Mouse (Mus musculus): ENCODE measurements around the gene Nme8.

DNA sequence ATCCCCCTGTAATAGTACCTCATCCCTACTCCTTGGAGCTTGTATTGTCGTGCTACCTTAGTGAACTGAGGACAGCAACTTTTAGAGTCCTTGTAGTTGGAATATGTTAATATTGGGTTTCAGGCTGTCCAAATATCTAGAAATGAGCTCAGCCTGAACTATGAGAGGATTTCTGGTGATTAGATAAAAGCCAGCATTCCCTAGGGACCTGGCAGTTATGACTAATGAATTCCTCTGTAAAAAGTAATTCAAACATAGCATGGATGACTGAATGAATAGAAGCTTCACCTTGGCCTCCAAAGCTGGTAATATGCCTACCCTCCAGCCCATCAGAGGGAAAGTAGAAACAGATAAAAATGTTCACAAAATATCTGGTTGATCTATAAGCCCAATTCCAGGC lies 71.1 kb downstream of the Nme8 start:
- TF ChIP-seq CTCF (IDR thresholded peaks at IDR 0.05; ENCODE audit: insufficient read depth, low read length) (no peak), POLR2A (IDR thresholded peaks at IDR 0.05; ENCODE audit: borderline replicate concordance, extremely low read depth, low read depth, low read length) (no peak)

Measured in lung, adult 2 months (tissue).